Mouse (Mus musculus) myocyte (in vitro differentiated cells): ENCODE results near the gene Msh6.

ENCODE experiments used
- CEBPB ChIP-seq: IDR thresholded peaks from 2 replicates; pipeline ENCODE4 v1.6.1; 2011; ENCODE audit warnings: mild to moderate bottlenecking, moderate library complexity; ENCODE audit not compliant: poor library complexity, insufficient read depth, severe bottlenecking
- E2F4 ChIP-seq: IDR thresholded peaks from one replicate; pipeline ENCODE4 v1.6.1; 2011; ENCODE audit warnings: mild to moderate bottlenecking, control low read depth, moderate library complexity; ENCODE audit not compliant: insufficient read depth
- MAX ChIP-seq: IDR thresholded peaks from one replicate; pipeline ENCODE4 v1.6.1; 2011; ENCODE audit warnings: low read depth, mild to moderate bottlenecking, control low read depth
- MYOD1 ChIP-seq, 3 experiments: IDR thresholded peaks; one replicate each; pipeline ENCODE4 v1.6.1; 2011; ENCODE audit warnings: control low read depth in 2 of 3, low read depth in 2 of 3, mild to moderate bottlenecking in 2 of 3, moderate library complexity in 1 of 3; ENCODE audit not compliant: insufficient read length in 2 of 3, control insufficient read depth in 1 of 3
- MYOG ChIP-seq, 3 experiments: IDR thresholded peaks; one replicate each; pipeline ENCODE4 v1.6.1; 2011; ENCODE audit warnings: control low read depth in 2 of 3, low read depth in 2 of 3, mild to moderate bottlenecking in 2 of 3; ENCODE audit not compliant: insufficient read length in 2 of 3, control insufficient read depth in 1 of 3, insufficient read depth in 1 of 3
- POLR2A ChIP-seq: IDR thresholded peaks from one replicate; pipeline ENCODE4 v1.6.1; 2011; ENCODE audit warnings: low read depth, mild to moderate bottlenecking, control low read depth, moderate library complexity; ENCODE audit not compliant: insufficient read length
- POLR2AphosphoS2 ChIP-seq: IDR thresholded peaks from one replicate; pipeline ENCODE4 v1.6.1; 2011; ENCODE audit warnings: low read depth, control low read depth; ENCODE audit not compliant: insufficient read length
- REST ChIP-seq: IDR thresholded peaks from one replicate; pipeline ENCODE4 v1.6.1; 2011; ENCODE audit warnings: mild to moderate bottlenecking, control low read depth, moderate library complexity; ENCODE audit not compliant: insufficient read depth, insufficient read length
- SRF ChIP-seq: IDR thresholded peaks from one replicate; pipeline ENCODE4 v1.6.1; 2011; ENCODE audit warnings: low read depth; ENCODE audit not compliant: control insufficient read depth, insufficient read length
- TCF12 ChIP-seq: IDR thresholded peaks from one replicate; pipeline ENCODE4 v1.6.1; 2011; ENCODE audit warnings: mild to moderate bottlenecking, control low read depth; ENCODE audit not compliant: poor library complexity, insufficient read depth, severe bottlenecking
- TCF3 ChIP-seq: IDR thresholded peaks from one replicate; pipeline ENCODE4 v1.6.1; 2011; ENCODE audit warnings: low read depth, control low read depth; ENCODE audit not compliant: insufficient read length
- USF1 ChIP-seq: IDR thresholded peaks from one replicate; pipeline ENCODE4 v1.6.1; 2011; ENCODE audit warnings: low read depth, mild to moderate bottlenecking, control low read depth, moderate library complexity

DNA sequence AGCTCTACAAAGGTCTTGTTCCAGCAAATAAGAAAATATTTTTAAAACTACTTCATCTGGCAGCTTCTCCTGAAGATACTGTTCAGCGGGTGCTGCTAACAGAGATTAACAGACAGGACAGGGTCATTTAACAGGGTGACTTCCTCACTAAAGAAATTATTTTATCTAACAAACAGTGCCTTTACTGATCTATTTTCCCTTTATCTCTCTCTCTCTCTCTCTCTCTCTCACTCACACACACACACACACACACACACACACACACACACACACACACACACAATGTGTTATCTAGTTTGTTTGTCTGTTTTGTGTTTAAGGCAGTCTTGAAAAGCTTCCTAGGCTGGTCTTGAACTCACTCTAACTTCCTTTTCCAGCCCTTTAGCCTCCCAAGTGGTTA lies 39.6 kb downstream of the Msh6 start:
- TF ChIP-seq USF1 (no peak), TCF3 (no peak), MAX (no peak), TCF12 (no peak), POLR2A (no peak), POLR2AphosphoS2 (no peak), E2F4 (no peak), SRF (no peak), CEBPB (no peak), MYOG (IDR thresholded peaks at IDR 0.05; ENCODE audit: control insufficient read depth in 1 of 3, insufficient read depth in 1 of 3, insufficient read length in 2 of 3, low read depth in 2 of 3) (no peak), MYOD1 (IDR thresholded peaks at IDR 0.05; ENCODE audit: control insufficient read depth in 1 of 3, insufficient read length in 2 of 3, low read depth in 2 of 3) (no peak), REST (no peak)
